Mouse (Mus musculus): Measurements from ENCODE around the gene Olfr406. TPM values are rescaled to one million over a fixed set of nuclear protein-coding genes. Genes with fewer than 3 reads are reported as not detected.

The Olfr406 gene
- not detected for polyA plus RNA-seq (2014; fragmentation: Illumina TruSeq; extraction: RNeasy Lipid Tissue Mini Kit (QIAGEN cat#74804); ENCODE audit: low read depth, low replicate concordance)

GRCm38 (mm10) chr11:74259508-74259907 lies at the start of gene Olfr406:
TSS of gene Olfr406 (plus strand) at chr11:74259808.

GRCm38 (mm10) chr11:74211279-74211678 lies 48.3 kb upstream of the Olfr406 start, which contains the start of gene Olfr43:
TSS of gene Olfr43 (minus strand) at chr11:74211379.

GRCm38 (mm10) chr11:74283436-74283835 lies 23.8 kb downstream of the Olfr406 start, which contains the start of gene Olfr59:
TSS of gene Olfr59 (plus strand) at chr11:74283736.

Other genes starting within 250 kb of the Olfr406 start
- not detected for gene Olfr139, start 203.3 kb upstream of the Olfr406 start, polyA plus RNA-seq (2014; fragmentation: Illumina TruSeq; extraction: RNeasy Lipid Tissue Mini Kit (QIAGEN cat#74804); ENCODE audit: low read depth, low replicate concordance)
- gene Olfr399, start 203.2 kb upstream of the Olfr406 start, polyA plus RNA-seq (2014; fragmentation: Illumina TruSeq; extraction: RNeasy Lipid Tissue Mini Kit (QIAGEN cat#74804); ENCODE audit: low read depth, low replicate concordance), result not detected
- not detected for gene Zfp616, start 189.9 kb upstream of the Olfr406 start, polyA plus RNA-seq (2014; fragmentation: Illumina TruSeq; extraction: RNeasy Lipid Tissue Mini Kit (QIAGEN cat#74804); ENCODE audit: low read depth, low replicate concordance)
- gene Olfr401, start 146.1 kb upstream of the Olfr406 start, polyA plus RNA-seq (2014; fragmentation: Illumina TruSeq; extraction: RNeasy Lipid Tissue Mini Kit (QIAGEN cat#74804); ENCODE audit: low read depth, low replicate concordance), result not detected
- 0.63 TPM for gene Olfr402, start 106.3 kb upstream of the Olfr406 start, polyA plus RNA-seq (2014; fragmentation: Illumina TruSeq; extraction: RNeasy Lipid Tissue Mini Kit (QIAGEN cat#74804); ENCODE audit: low read depth, low replicate concordance)
- gene Olfr403, start 73.6 kb upstream of the Olfr406 start, polyA plus RNA-seq (2014; fragmentation: Illumina TruSeq; extraction: RNeasy Lipid Tissue Mini Kit (QIAGEN cat#74804); ENCODE audit: low read depth, low replicate concordance), result not detected
- not detected for gene Olfr43, start 48.4 kb upstream of the Olfr406 start, polyA plus RNA-seq (2014; fragmentation: Illumina TruSeq; extraction: RNeasy Lipid Tissue Mini Kit (QIAGEN cat#74804); ENCODE audit: low read depth, low replicate concordance)
- not detected for gene Olfr59, start 23.9 kb downstream of the Olfr406 start, polyA plus RNA-seq (2014; fragmentation: Illumina TruSeq; extraction: RNeasy Lipid Tissue Mini Kit (QIAGEN cat#74804); ENCODE audit: low read depth, low replicate concordance)
- not detected for gene Olfr410, start 78.2 kb downstream of the Olfr406 start, polyA plus RNA-seq (2014; fragmentation: Illumina TruSeq; extraction: RNeasy Lipid Tissue Mini Kit (QIAGEN cat#74804); ENCODE audit: low read depth, low replicate concordance)
- gene Olfr411, start 92.8 kb downstream of the Olfr406 start, polyA plus RNA-seq (2014; fragmentation: Illumina TruSeq; extraction: RNeasy Lipid Tissue Mini Kit (QIAGEN cat#74804); ENCODE audit: low read depth, low replicate concordance), result not detected
- not detected for gene Olfr412, start 102.3 kb downstream of the Olfr406 start, polyA plus RNA-seq (2014; fragmentation: Illumina TruSeq; extraction: RNeasy Lipid Tissue Mini Kit (QIAGEN cat#74804); ENCODE audit: low read depth, low replicate concordance)

All from testis, adult 10 weeks (tissue).